Mouse (Mus musculus): ENCODE data around the gene 1110032A03Rik.
A peak's percentile ranks its signal among the peaks of the same experiment; 100 is the strongest.

1110032A03Rik gene

DNA sequence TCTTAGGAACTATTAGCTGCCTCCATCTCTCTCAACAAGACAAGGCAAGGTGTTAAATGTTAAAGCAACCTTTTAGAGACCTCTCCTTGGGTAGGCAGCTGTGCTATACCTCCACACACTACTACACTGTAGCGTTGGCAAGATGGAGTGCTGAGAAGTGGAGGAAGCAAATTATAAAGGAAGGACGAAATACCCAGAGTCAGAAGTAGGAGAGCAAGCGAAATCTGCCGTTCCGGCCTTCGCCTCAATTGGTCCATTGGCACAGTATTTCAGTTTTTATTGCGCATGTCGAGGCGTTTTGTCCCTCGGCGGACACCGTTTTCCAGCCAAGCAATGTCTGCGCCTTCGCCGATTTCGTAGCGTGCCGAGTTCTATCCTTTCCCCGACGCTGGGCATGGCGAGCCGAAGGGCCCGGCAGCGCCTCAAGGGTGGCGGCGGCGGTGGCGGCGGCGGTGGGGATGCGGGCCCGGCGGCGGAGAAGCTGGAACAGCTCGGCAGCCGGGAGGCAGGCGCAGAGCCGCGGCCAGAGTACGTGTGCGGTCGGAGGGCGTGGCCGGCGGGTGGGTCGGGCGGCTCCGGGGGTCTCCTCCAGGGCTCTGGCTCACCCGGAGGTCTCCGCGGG is at the start of gene 1110032A03Rik, which contains the start of gene Alg9:
TSS of gene 1110032A03Rik (minus strand) at position 530 of the 622 bp plus-strand sequence.
TSS of gene Alg9 (plus strand) at position 29 of the 622 bp plus-strand sequence.
- DNase-seq (ENCODE audit: low read depth): peak; percentile 92

DNA sequence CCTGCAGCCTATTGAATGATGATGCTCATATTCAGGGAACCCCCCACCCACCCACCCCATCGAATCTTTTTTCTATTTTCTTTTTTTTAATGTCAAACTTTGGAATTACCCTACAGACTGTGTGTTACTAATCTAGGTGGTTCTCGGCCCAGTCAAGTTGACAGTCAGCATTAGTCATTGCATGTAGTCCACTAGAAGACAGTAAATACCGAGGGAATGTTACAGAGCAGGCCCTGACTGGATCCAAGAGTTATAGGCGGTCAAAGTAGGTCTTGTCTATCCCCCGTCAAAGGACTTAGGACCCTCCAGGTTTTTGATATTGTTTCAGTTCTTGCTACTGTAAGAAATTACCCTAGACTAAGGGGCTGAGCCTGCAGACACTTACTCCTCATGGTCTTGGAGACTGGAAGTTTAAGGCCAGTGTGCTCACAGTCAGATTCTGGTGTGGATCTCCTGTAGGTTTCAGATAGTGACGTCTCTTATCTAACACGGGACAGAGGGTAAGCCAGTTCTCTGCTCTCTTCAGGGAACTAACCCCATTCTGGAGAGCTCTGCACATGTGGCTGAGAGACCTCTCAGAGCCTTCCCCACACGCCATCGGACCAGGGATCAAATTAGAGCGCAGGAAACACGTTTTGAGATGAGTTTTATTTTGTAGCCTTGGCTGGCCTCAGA is 48.6 kb upstream of the 1110032A03Rik start:
- DNase-seq (ENCODE audit: low read depth): no peak

DNA sequence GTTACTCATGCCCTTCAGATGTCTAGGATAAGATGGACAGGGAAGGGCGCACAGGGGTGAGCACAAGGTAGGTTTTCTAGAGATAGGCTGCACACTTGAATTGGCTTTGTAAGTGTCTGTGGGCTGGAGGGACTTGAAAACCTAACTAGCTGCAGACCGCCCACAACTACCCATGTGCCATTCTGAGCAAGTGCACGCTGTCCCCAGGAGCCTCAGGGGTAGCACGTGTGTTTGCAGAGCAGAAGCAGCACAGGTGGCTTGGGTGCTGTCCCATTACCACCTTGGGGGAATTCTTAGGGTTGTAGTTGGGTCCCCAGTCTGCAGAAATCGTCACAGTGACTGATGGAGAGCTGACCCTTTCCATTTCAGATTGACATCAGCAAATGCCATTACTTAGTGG is 46.9 kb upstream of the 1110032A03Rik start:
- DNase-seq (ENCODE audit: low read depth): no peak

DNA sequence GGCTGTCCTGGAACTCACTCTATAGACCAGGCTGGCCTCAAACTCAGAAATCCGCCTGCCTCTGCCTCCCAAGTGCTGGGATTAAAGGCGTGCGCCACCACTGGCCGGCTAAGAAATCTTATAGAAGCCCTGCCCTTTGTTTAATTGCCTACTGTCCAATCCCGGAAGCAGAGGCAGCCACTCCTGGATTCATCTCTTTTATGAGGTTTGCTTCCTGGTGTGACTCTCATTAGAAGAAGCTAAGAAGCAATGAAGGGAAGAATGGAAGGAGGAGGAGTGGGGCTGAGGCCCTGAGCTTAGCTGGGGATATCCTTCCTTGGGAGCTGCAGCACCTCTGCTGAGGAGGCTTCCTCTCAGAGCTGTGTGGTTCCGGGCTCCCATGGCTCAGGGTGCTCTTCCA is 46.3 kb upstream of the 1110032A03Rik start:
- no peak for DNase-seq (ENCODE audit: low read depth)

DNA sequence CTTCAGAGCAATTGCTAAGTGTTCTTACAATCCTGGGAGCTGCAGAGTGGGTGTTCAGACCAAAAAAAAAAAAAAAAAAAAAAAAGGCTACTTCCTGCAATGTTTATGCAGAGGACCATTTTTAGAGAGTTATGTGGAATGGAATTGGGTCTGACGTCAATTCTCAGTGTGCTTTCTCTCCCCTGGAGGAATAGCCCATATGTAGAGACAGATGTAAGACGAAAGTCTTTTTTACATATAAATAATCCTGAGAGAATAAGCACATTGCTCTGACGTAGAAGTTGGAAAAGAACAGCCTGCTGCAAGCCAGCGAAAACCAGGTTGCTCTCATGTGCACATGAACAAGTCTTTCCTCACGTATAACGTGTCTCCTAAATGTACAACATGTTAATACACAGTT is 44.4 kb upstream of the 1110032A03Rik start:
- DNase-seq (ENCODE audit: low read depth): no peak

DNA sequence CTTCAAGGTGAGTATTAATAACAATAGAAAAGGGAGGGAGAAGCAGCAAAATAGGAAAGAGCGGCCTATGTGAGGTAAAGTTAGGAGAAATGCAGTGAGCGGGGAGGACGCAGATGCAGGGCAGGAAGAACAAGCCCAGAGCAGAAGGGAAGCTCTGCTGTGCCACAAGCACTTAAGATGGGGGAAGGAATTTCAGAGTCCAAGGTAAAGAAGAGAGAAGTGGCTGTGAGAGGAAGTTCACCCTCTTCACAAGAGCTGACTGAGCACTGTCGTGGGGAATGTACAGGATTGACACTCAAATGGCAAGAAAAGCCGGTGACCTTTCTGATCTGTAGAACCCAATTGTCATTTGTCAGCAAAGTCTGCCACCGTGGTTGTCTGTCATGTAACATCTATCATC is 42.7 kb upstream of the 1110032A03Rik start:
- peak; percentile 12 for DNase-seq (ENCODE audit: low read depth)

DNA sequence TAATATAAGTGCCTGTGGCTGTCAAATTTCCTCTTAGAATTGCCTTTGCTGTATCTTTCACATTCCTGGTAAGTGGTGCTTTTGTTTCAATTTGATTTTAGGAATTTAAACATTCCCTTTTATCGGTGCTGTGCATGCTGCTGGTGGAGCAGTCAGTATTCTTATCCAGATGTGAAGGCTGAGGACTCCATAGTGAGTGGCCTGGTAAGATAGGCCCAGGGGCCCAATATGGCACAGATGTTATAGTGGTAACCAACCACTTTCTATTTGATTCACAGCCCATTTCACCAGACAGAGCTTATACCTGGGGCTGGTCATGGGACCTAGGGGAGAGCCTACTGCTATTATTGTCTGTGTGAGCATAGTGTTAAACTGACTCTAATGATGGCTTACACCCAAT is 41.2 kb upstream of the 1110032A03Rik start:
- DNase-seq (ENCODE audit: low read depth): no peak

DNA sequence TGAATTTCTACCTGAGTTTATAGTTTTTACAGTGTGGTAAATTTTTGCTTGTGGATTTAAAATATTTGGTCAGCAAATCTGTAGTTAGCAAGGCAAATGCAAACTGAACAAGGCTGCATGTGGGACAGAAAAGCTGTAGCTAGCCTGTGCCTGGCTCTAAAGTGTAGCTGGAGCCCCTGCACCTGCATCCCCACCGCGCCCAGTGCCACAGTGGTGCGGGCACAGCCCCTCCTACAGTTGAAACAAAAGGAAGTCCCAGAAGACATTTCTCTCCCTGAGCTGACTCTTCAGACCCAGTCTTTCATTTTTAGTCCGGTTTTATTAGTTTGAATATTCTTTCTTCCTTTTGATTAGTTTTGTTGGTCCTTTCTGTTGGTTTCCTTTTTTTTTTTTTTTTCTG is 40.3 kb upstream of the 1110032A03Rik start:
- DNase-seq (ENCODE audit: low read depth): no peak

DNA sequence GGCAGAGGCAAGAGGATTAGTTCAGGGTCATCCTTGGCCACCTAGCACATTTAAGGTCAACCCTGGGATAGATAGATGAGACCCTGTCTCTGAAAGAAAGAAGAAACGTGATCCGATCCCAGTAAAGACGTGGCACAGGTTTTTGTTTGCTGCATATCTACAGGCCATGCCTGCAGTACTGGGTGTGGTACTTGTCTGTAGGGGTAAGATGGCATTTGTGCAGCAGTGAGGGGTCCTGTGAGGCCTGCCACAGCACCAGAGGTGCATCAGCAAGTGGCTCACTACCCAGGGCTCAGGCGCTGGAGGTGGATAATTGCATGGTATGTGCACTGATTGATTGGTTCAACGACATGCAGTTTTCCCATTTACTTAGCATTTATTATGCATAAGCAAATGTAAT is 38.5 kb upstream of the 1110032A03Rik start:
- DNase-seq (ENCODE audit: low read depth): no peak

DNA sequence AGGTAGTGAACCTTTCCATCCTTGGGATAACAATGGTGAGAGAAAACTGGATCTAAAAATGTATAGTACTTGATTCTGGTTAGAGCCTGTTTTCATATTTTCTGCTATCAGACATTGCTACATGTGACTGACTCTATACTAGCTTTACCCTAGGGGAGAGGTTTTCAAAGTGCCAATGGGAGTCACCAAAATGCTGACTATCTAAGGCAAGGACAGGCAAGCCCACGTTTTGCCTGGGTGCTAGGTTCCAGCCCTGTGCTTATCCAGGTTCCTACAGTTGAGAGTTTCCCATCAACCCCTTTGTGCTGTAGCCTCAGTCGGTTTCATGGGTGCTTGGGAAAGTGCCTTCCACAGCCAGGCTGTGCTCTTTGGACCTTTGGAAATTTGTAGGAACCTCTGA is 36.4 kb upstream of the 1110032A03Rik start:
- no peak for DNase-seq (ENCODE audit: low read depth)

DNA sequence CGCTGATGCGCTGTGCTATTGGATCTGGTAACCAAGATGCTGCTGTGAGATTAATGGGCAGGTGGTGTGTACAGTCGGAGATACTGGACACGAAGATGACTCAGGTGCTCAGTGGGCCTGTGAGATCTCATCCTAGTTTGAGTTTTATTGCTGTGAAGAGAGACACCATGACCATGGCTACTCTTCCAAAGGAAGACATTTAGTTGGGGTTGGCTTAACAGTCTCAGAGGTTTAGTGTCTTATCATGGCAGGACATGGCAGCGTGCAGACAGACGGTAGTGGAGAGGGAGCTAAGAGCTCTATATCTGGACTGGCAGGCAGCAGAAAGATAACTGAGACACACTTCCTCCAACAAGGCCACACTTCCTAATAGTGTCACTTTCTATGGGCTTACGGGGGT is 35.9 kb upstream of the 1110032A03Rik start:
- no peak for DNase-seq (ENCODE audit: low read depth)

DNA sequence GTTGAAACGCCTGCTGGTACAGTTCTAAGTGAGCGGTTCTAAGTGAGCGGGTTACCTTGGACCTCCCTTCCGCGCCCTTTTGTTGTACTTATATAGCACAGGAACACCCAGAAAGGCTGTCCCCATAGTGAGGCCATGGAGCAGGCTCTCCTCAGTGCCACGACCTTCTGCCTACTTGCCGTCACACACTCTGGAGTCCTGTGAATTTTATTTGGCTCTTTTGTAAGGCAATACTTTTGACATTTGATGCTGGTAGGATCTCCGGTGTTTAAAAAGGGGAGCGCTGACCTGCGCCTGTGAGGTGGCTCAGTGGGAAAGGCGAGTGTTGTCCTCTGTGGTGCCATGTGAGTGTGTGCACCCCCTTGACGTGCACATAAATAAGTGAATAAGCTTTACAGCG is 33.8 kb upstream of the 1110032A03Rik start:
- no peak for DNase-seq (ENCODE audit: low read depth)

DNA sequence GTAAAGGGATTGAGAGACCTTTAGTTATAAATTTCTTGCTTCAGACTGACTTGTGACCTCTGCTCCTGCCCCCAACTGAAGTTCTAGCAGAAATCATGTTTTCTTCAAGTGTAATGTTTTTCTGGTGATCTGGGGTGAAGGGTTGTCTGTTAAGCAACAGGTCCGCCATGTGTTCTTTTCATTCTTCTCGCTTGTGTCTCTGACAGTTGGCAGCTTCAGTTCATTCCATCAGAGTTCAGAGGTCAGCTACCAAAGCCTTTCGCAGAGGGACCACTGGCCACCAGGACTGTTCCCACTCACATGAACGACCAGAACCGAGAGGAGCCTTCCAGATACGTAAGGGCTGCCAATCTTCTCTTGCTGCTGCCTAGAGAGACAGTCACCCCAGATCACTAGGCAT is 33.2 kb upstream of the 1110032A03Rik start:
- no peak for DNase-seq (ENCODE audit: low read depth)

DNA sequence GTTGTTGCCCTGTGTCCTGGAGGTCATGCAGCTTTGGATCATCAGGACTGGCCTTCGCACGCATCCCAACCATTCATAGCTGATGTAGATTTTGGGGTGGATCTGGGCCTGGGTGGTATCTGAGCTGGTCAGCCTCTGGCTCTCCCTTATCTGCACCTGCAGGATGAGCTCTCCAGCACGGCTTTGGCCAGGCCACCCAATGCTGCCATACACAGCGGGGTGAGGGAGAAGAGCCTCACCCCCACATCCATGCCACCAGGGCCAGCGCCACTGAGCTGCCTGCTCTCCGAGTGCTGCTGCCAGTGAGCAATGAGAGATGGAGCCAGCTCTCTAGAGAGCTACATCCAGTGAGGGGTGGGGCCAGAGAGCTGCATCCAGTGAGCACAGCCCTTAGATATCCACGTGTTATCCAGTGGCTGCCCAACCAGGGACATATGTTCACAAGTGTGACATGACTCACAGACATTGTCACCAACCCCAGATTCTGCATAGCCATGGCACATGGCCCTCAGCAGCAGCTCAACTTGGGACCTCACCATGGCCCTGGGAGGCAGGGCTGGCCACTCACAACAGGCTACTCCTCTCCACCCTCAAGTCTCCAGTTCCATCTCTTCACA is 27.8 kb upstream of the 1110032A03Rik start:
- no peak for DNase-seq (ENCODE audit: low read depth)

DNA sequence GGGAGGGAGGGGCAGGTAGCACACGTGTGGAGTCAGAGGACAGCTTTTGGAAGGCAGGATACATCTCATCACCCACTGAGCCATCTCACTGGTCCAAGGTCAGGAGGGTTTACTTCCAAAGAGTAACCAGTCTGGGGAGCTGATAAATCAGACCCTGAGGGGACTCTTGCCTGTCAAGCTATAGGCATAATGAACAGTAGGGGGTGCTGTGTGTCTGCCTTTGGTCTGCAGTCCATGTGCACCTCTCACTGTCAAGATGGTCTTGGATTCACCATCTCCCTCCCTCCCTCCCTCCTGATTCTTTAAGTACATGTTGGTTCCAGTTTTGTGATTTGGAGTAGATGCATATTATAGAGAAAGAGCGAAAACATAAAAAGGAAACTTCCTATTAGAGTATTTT is 25.7 kb upstream of the 1110032A03Rik start:
- peak; percentile 75 for DNase-seq (ENCODE audit: low read depth)

DNA sequence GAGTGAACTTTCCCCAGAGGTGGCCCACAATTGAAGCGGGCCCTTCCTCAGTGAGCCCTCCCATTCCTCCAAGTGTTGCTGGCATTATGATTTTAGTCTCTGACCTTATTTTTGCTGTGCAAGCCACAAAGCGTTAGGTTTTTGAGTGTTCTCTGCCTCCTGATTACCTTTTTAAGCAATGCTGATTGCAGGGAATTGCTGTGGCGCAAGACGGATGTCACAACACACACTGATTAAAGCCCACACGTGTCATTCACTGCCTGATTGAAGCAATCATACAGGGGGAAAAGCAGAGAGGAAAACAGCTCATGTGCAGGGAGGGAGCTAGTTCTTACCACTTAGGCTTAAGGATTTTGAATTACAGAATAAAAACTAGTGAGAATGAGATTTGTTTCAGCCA is 23.0 kb upstream of the 1110032A03Rik start:
- no peak for DNase-seq (ENCODE audit: low read depth)

DNA sequence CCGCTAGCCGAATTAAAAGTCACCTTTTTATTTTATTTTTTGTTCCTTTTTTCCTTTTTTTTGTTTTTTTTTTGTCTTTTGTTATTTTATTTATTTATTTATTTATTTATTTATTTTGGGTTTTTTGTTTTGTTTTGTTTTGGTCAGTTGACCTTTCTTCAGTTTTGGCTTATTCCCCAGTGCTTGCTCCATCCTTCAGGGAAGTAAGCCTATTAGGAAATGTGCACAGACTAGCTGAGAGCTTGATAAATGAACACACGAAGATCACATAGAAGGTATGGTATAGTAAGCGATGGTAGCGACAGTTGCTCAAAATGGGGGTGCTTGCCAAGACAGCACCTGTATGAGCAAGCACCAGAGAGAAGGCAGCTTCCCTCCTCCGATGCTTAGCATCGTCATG is 22.3 kb upstream of the 1110032A03Rik start:
- DNase-seq (ENCODE audit: low read depth): no peak

DNA sequence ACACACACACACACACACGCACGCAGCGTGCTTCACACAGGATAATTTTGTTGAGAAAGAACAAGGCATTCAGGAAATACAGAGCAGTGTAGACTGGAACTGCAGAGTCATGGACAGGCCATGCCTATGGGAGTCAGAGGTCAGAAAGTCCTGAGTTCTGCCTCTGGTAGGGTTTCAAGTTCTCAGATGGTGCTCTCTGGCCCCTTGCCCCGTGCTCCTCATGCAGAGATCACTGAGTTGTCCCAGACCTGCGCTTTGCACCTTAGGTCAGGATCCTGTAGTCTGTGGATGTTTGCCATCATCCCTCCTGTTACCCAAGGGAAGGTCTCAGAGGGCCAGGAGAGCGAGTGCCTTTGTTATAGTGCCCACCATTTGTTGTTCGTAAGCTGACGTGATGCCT is 21.5 kb upstream of the 1110032A03Rik start:
- DNase-seq (ENCODE audit: low read depth): no peak

DNA sequence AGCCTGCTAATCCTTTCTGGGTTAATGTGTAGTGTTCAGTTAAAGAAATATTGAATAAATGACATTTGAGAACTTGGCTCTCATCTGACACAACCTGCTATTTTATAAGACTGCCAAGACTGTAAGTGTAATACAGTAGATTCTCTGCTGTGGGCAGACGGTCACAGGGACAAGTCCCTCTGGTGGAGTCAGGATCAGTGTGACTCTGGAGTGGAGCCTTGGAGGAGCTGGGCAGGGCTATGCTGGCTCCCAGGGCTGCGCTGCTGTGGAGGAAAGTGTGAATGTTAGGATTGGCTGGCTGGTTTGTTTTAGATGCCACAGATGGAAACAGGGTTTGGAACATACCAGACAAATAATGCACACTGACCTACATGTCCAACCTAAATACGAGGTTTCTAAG is 19.9 kb upstream of the 1110032A03Rik start:
- no peak for DNase-seq (ENCODE audit: low read depth)

DNA sequence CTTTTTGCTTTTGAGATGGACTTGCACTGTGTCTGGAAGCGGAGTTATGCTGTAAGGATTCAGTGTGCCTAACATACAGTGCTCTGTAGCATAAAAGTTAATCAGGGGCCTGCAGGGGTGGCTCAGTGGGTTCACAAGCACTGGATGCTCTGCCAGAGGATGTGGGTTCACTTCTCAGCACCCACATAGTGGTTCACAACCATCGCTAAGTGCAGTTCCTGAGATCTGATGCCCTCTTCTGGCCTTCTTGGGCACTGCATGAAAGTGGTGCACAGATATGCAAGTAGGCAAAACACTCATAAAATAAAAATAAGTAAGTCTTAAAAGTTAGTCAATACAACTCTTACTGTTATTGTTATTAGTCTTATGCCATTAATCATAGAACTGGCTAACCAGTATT is 6.8 kb upstream of the 1110032A03Rik start:
- peak; percentile 76 for DNase-seq (ENCODE audit: low read depth)

DNA sequence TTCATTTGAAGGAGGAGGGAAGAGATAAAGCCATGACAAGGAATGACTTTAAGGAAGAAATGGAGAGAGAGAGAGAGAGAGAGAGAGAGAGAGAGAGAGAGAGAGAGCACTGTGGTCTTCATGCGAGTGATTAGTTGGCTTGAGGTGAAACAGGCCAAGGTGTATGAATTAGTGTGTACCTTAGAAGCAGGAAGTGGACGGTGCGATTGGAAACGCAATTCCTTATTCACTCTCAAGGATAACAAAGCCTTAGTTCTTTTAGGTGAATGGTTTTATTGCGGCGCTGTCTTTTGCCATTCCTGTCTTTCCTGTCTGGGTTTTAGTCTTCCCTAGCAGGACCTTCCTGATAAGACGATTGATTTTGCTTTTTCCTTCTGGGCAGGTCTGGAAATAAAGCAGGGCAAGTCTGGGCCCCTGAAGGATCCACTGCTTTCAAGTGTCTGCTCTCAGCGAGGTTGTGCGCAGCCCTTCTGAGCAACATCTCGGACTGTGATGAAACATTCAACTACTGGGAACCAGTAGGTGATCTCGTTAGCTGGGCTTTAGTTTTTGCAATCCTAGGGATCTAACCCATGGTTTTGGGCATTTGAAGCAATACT is 941 bp upstream of the 1110032A03Rik start:
- DNase-seq (ENCODE audit: low read depth): no peak

DNA sequence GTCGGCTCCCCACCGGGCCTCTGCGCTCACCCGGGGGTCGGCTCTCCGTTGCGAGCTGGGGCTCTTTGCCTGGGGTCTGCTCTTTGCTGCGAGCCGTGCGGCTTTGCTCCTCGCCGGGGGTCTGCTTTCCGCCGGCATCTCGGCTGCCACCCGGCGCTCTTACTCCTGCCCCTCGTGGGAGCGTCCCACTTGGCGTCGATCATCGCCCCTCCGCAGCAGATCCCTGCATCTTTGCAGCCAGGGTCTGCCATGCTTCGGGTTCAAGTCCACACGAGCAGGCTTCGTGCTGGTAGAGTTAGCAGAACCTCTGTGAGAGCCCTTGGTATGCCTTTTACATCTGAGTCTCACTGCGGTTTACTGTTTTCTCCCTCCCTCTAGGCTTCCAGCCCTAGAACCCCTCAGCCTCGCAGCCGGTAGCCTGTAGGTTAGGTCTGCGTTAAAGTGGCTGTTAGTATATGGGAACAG is 374 bp upstream of the 1110032A03Rik start:
- peak; percentile 50 for DNase-seq (ENCODE audit: low read depth)

DNA sequence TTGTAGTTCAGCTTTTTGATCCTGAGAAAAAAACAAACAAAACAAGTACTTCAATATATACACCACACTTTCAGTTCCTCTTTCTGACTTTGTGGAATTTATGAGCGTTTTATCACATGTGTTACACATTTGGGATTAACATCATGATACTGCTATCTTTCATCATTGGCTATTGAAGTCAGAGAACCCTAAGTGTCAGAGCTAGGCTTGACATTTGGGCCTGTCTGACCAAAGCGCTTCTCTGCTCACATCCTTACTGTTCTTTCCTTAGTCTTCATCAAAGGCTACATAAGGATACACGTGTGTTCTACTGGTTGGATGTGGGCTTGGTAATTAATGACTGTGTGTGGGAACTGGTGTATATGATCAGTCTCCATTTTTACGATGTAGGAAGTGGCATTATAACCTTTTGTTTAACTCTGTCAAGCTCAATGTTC is 1.3 kb downstream of the 1110032A03Rik start:
- DNase-seq (ENCODE audit: low read depth): peak; percentile 36
